In the genomic region with DNA sequence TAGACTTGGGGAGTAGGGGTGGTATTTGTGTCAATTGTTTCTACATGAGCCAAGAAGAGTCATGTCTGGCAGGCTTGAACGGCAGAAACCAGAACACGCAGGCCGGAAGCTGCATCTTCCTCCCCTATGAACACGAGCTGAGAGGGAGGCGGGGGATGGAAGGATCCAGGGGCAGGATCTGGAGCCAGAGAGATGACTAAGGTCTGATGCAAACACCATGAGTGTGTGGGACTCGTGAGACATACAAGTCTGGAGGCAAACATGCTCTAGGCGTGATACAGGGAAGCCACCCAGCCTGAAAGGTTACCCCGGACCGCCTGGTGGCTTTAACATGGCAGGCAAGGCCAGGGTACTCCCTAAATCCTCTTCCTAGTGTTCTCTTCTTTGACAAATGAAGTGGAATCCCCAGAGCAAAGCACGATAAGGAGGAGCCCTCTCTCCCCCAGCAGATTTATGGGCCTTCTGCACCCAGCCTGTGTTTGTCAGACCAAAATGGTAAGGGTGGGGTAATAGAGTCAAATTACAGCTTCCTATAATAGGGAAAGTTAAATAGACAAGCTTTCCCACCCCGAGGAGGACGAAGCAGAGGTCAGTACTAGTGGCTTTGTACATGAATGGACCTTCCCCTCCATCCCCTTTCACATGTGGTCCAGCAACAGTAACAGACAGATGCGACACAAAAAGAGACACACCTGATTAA, we compare ENCODE assay signal across 9 mouse cellular contexts.
DNase-seq lines count a peak whose midpoint lies in the region; ATAC-seq and TF ChIP-seq lines count a peak whose summit lies in the region.
"Had no signal": no experiment of that assay in that cellular context is flagged by ENCODE, and none has a peak within 500 bp of the region (broad histone marks: within the 10 kb centered on the region; RNA-seq: fewer than 3 reads in every experiment).

No protein-coding gene starts in this region.

- no peak for TF ChIP-seq EP300 in heart, adult 2 months (IDR thresholded peaks at IDR 0.05; ENCODE audit: insufficient read depth, low read depth, low read length)

- H3K36me3 ChIP-seq in heart, adult 2 months (ENCODE audit: control insufficient read depth, insufficient read depth, low read length): no peaks in the 10 kb centered on the region
- H3K36me3 ChIP-seq in heart, embryonic 12.5 days: no peaks in the 10 kb centered on the region
- H3K36me3 ChIP-seq: liver, embryonic 12.5 days had no signal

- peak; percentile 42 to 56 for DNase-seq in heart, adult 2 months
- peak; percentile 48 for DNase-seq in lung, postnatal 10 days
- no peak for DNase-seq in lung, postnatal 14 days
- peak; percentile 63 for DNase-seq in gastrocnemius, adult 2 months
- no peak for DNase-seq in layer of hippocampus, adult 8-10 months (ENCODE audit: low spot score in 2 of 2)
- DNase-seq: thymus, adult 18-20 months had no signal

- TF ChIP-seq POLR2A in heart, adult 2 months (IDR thresholded peaks at IDR 0.05; ENCODE audit: insufficient read depth, low read depth, low read length): no peak
- no peak for TF ChIP-seq POLR2A in olfactory bulb, adult 2 months (IDR thresholded peaks at IDR 0.05; ENCODE audit: insufficient read depth, low read depth, low read length)

- no peak overlapping the region for H3K27ac ChIP-seq in heart, adult 2 months
- H3K27ac ChIP-seq in heart, embryonic 12.5 days (ENCODE audit: poor library complexity, severe bottlenecking): no peak overlapping the region
- H3K27ac ChIP-seq in gastrocnemius, adult 2 months: peak overlapping the region; percentile 59; the same call in 1 of the 2 replicates
- H3K27ac ChIP-seq in olfactory bulb, adult 2 months (ENCODE audit: insufficient read depth, low read depth, low read length): 0 out of 2 replicates have a peak overlapping the region, but pooled peaks have one; percentile 34
- H3K27ac ChIP-seq: liver, embryonic 12.5 days had no signal

- peaks cover 2% of the 10 kb centered on the region for H3K4me1 ChIP-seq in heart, adult 2 months (ENCODE audit: control insufficient read depth, insufficient read depth, low read length)
- 0 out of 2 replicates have a peak, but pooled peaks cover 3% of the 10 kb centered on the region for H3K4me1 ChIP-seq in heart, embryonic 12.5 days (replicated peaks)
- peaks cover 17% of the 10 kb centered on the region for H3K4me1 ChIP-seq in olfactory bulb, adult 2 months (ENCODE audit: control insufficient read depth, insufficient read depth, low read length)
- H3K4me1 ChIP-seq: liver, embryonic 12.5 days had no signal

- WGBS in heart, adult 2 months: 76% methylated on average over 13 of the region's 13 CpGs
- WGBS in heart, embryonic 12.5 days: 82% methylated on average over 13 of the region's 13 CpGs
- WGBS in olfactory bulb, adult 2 months: 51% methylated on average over 13 of the region's 13 CpGs

- H3K9me3 ChIP-seq in heart, embryonic 12.5 days (replicated peaks): 0 out of 2 replicates have a peak, but pooled peaks cover 3% of the 10 kb centered on the region
- H3K9me3 ChIP-seq: liver, embryonic 12.5 days had no signal

- H3K27me3 ChIP-seq in heart, adult 2 months (ENCODE audit: control insufficient read depth, insufficient read depth, low read length): no peaks in the 10 kb centered on the region
- no peaks in the 10 kb centered on the region for H3K27me3 ChIP-seq in heart, embryonic 12.5 days (replicated peaks)
- H3K27me3 ChIP-seq: liver, embryonic 12.5 days had no signal

- H3K9ac ChIP-seq in heart, adult 2 months (ENCODE audit: low read depth, low read length): no peak overlapping the region
- H3K9ac ChIP-seq in heart, embryonic 12.5 days: no peak overlapping the region
- H3K9ac ChIP-seq: liver, embryonic 12.5 days had no signal

- no peak for TF ChIP-seq CTCF in heart, adult 2 months (IDR thresholded peaks at IDR 0.05)
- TF ChIP-seq CTCF in gastrocnemius, adult 2 months (IDR thresholded peaks at IDR 0.05): no peak
- no peak for TF ChIP-seq CTCF in olfactory bulb, adult 2 months (IDR thresholded peaks at IDR 0.05; ENCODE audit: insufficient read depth, low read depth, low read length)

- H3K4me2 ChIP-seq in heart, embryonic 12.5 days: no peak overlapping the region
- H3K4me2 ChIP-seq: liver, embryonic 12.5 days had no signal

- no peak for ATAC-seq in heart, embryonic 12.5 days (ENCODE audit: insufficient number of reproducible peaks, low FRiP score)
- ATAC-seq: liver, embryonic 12.5 days had no signal

- intact Hi-C loops in heart, adult 2 months (cut with DNase I): no loop called here
- intact Hi-C loops in gastrocnemius, adult 2 months (cut with DNase I): no loop called here

- no peak overlapping the region for H3K4me3 ChIP-seq in heart, adult 2 months
- H3K4me3 ChIP-seq in heart, embryonic 12.5 days: no peak overlapping the region
- H3K4me3 ChIP-seq in gastrocnemius, adult 2 months: no peak overlapping the region
- H3K4me3 ChIP-seq in olfactory bulb, adult 2 months (ENCODE audit: insufficient read depth, low read depth, low read length): no peak overlapping the region
- H3K4me3 ChIP-seq: liver, embryonic 12.5 days had no signal

- no peaks in the 10 kb centered on the region for H3K79me2 ChIP-seq in heart, adult 2 months (replicated peaks; ENCODE audit: control insufficient read depth, insufficient read depth, low read length)

Comparison
In these comparisons a context has a peak if more than half of its experiments do, and no peak if none do; other contexts are left out.
1. DNase-seq: peak in heart, adult 2 months (2 of 2), lung, postnatal 10 days (single experiment) and gastrocnemius, adult 2 months (single experiment); none in lung, postnatal 14 days (single experiment) and layer of hippocampus, adult 8-10 months (0 of 2).
2. H3K27ac ChIP-seq: peak in gastrocnemius, adult 2 months (single experiment) and olfactory bulb, adult 2 months (single experiment); none in heart, adult 2 months (single experiment) and heart, embryonic 12.5 days (single experiment).